Mouse (Mus musculus) urinary bladder, adult 18-20 months (tissue): Measurements from ENCODE around the gene Hist1h4h.
"Not testable (repeated sequence)": the region's sequence is repeated elsewhere in the genome, so short reads cannot be mapped to it uniquely, and the experiment has no call there.

Source experiments
- DNase-seq, 2 experiments: peaks; one replicate each; pipeline ENCODE4 v3.0.0; 2022; ENCODE audit warnings: low spot score in 2 of 2, mixed read lengths in 2 of 2

The Hist1h4h gene

GRCm38 (mm10) chr13:23575864-23576313 lies 45.0 kb downstream of the Hist1h4h start:
- DNase-seq = not testable (repeated sequence)

GRCm38 (mm10) chr13:23576351-23576881 lies 45.6 kb downstream of the Hist1h4h start:
- DNase-seq = no peak

- DNase-seq = no peak
These were observed 46.2 kb downstream of the Hist1h4h start for GRCm38 (mm10) chr13:23576906-23577639.

GRCm38 (mm10) chr13:23577835-23578234 lies 47.0 kb downstream of the Hist1h4h start:
- DNase-seq = no peak
